Mouse (Mus musculus) gastrocnemius, postnatal 10 days (tissue): Measurements from ENCODE around the gene Steap1. TPM values are rescaled to one million over a fixed set of nuclear protein-coding genes. Genes with fewer than 3 reads are reported as not detected.
A peak's percentile ranks its signal among the peaks of the same experiment; 100 is the strongest.

Experiments used
- DNase-seq: peaks from one replicate; pipeline ENCODE4 v3.0.0; 2021; ENCODE audit warnings: mixed read lengths
- long read RNA-seq, 2 experiments: library from polyadenylated mRNA; stranded (forward); transcript quantifications; one replicate each; pipeline ENCODE4 v2.0.0; 2021
- total RNA-seq, 2 experiments: library from RNA; stranded (reverse); gene quantifications; 2 replicates each; pipeline ENCODE4 v1.2.3; 2021

Gene Steap1
- total RNA-seq, result under 1 TPM; 0.35 to 0.50 TPM
- long read RNA-seq, experiment 1, partial matches to known transcripts, result 0 of 2 reads
- long read RNA-seq, experiment 1, other reads (novel, unspliced or antisense), result 0 of 2 reads
- long read RNA-seq, experiment 2, result 0 reads

GRCm38 (mm10) chr5:5748866-5749682 is at the start of gene Steap1:
TSS of gene Steap1 (minus strand) at chr5:5749326.
- DNase-seq, result peak; percentile 98

GRCm38 (mm10) chr5:5787106-5787505 is 38.0 kb upstream of the Steap1 start:
- DNase-seq, result no peak

DNA sequence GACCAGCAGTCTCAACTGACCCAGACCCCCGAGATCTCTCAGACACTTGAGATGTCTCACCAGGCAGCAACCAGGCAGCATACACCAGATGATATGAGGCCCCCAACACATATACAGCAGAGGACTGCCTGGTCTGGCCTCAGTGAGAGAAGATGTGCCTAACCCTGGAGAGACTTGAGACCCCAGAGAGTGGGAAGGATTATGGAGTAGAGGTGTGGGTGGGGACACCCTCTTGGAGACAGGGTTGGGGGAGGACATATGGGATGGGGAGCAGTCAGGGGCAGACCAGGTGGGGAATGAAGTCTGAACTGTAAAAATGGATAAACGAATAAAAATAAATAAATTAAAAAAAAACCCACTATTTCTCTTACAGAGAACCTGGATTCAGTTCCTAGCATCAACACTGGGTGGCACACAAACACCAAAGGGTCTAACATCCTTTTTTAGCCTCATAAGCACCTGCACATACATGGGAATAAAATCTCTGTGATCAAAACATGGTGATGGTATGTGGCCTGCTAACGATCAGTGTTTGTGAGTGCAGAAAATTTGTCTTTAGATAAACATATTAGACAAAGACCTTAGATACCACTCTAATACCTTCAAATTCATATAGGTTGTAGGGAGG is 7.4 kb upstream of the Steap1 start:
- DNase-seq, result no peak

GRCm38 (mm10) chr5:5755039-5755438 is 5.9 kb upstream of the Steap1 start:
- DNase-seq, result peak; percentile 59

DNA sequence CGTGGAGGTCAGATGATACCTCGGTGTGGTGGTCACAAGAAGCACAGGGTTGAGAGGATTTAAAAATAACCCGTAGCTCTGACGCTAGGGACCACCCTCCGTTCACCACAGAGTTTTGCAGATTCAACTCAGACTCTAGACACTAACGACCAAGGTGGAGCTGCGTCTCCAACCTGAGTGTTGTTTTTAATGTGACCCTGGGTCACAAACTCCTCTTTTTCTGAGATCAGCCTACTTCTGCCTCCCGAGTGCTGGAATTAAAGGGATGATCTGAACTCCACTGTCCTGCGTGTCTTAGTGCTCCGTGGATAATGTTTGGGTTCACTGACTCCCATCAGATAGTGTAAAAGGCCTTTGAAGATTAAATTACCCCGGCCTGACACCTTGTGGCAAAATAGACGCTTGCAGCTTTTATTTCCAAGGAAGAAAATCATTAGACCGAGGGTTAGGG is 671 bp upstream of the Steap1 start:
- peak; percentile 9 for DNase-seq

DNA sequence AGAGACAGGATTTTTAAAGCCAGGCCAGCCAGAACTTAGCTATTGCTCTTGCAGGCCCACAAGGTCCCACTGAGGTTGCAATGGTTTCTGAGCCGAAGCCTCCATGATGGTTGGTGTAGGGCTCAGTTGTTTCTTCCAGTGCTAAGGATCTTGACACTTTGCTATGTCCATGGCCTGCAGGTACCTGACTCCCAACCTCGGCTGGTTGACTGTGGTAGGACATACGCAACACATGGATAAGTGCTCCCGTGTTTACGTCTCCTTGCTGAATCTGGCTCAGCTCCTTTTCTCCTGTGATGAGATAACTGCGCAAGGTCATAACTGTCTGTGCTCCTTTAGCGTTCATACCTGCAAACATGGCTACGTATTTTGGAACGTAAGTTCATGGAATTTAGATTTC is 14.7 kb downstream of the Steap1 start:
- no peak for DNase-seq

DNA sequence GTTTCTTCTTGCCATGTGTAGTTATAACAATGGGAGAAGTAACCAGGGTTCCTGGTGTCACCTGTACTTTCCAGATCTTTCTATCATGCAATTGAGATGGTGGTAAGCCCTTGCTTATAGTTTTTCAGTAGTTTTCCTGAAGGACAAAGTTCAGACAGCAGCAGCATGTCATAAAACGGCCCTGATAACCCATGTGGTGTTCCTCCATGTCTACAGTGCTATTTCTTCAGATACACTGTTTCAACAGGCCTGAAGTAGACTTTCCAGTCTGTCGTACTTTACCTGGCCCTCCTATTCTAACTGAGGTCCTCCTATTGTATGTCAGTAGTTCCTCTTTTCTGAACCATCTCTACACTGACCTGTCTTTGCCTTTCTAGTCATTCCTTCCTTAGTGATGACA is 16.3 kb downstream of the Steap1 start:
- DNase-seq, result no peak

DNA sequence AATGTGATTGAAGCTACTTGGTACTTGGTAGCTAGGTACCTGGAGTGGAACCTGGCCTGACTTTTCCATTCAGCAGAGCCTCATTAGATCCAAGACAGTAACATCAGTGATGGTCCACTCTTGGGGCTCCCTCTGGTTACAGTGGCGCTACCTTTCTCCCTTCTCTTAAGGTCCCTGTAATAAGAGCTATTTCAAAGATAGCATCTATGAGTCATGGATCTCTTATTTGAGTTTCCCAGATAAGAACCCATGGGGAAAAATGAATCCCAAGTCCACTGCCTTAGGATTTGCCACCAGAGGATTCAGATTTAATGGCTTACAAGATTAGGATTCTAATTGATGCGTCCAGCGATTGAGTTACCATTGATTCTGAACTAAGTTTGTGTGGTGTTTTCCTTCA is 16.9 kb downstream of the Steap1 start:
- no peak for DNase-seq

- no peak for DNase-seq
Measured at GRCm38 (mm10) chr5:5729904-5730303, 19.2 kb downstream of the Steap1 start.

DNA sequence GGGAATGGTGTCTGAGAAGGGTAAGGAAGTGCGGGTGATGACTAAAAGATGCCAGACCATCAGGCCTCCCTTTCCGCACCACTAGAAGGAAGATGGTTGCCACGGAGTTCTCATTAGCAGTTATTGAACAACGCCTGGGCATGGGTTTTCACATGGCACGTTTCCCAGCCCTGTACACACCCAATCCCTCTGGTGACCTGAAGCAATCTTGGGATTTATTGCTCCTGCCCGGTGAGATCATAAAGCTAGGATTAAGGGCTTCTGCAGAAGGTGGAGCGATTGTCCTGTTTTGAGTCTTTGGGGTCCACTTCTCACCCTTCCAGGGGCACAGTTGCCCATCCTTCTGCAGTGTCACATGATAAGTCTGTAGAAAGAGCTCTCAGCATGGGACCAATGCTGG is 26.9 kb downstream of the Steap1 start:
- no peak for DNase-seq

GRCm38 (mm10) chr5:5711032-5711431 is 38.1 kb downstream of the Steap1 start:
- no peak for DNase-seq

DNA sequence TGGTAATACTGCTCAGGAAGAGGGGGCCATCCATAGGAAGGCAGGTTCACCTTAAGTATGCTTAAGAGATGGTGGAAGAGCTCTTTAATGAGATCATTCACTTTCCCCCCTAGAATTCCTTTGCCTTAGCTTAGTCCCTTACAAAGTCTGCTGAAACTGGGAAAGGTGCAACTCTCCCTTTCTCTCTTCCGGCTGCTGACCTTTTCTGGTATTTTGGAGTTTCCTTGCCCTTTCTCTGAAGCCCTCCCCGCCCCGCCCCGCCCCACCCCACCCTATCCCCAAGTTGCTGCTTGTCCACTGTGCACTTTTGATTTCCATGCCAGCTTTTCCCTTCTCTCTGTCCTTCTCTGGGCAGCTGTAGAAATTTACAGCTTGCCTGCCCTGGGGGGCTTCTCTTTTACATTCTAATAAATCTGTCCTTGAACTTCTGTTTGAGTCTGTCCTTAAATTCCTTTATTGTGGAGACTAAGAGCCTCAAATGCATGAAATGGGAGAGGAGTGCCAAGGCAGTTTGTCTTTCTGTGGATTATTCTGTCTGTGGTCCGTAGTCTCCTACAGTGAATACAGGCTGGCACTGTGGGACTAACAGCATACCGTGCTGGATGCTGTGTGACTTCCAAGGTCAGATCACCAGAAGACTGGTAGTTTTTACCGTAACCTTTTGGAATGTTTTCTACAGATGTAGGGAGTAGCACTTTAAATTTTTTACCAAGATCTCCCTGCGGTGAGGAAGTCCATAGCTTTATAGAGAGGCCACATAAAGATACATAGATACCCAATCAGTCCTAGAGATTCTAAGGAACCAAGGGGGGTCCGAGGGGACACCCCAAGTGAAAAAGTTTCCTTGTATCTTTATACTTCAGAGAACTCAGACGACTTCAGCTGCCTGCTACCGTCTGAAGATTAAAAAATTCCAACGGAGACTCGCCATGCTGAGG is 41.5 kb downstream of the Steap1 start:
- no peak for DNase-seq

DNA sequence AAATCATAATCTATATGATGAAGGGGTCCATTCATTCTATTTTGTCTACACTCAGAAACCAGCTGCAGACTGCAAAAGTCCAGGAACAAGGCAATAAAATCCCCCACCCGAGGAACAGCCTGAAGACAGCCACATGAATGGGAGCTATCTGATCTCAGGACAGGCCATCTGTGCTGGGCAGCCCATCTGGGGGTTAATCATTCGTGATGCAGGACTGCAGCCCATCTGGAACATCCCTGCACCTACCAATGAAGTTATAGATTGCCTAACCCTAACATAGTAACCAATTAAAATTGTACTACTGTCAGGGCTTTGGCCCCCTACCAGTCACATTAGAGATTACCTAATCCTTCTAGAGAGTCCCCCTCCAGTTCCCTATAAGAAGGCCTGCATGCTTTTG is 44.1 kb downstream of the Steap1 start:
- DNase-seq, result no peak

GRCm38 (mm10) chr5:5700386-5700785 is 48.7 kb downstream of the Steap1 start:
- DNase-seq, result no peak

DNA sequence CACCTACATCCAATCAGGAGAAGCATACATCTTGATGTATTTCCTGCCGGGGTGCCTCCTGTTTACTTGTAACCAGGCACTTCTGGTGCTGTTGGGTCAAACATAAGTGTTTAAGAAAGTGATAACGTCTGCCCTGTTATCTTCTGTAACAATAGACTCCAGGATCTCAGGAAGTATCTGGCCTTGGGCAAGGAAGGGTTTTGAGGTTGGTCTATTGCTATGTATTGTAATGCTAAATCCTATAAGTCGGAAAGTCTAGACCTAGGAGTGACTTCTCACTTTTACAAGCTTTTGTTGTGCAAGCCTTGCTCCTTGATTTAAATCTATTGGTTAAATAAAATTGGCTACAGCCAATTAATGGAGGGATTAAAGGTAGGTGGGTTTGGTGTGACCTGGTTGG is 50.3 kb downstream of the Steap1 start:
- no peak for DNase-seq

DNA sequence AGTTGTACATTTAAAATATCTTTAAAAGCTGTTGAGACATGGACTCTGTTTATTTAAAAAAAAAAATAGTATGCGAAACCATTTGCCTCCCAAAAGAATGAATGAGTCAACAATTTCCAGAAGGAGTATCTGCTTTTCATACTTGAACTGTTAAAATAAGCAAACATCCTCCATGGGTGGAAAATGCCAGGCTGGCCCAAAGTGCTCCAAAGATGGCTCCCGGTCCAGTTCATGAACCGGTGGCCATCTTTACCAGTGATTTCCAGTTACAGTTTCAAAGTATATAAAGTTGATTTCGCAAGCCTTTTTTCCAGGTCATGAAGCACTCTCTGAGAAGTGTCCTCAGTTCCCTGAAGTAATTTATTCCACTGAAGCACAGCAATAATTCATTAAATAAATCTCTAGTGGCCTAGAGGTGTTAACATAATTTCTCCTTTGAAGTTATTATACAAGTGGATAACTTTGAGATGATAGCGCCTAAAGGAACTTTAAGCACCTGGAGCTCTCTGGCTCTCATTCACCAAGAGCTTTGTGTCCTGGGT is 53.7 kb downstream of the Steap1 start:
- no peak for DNase-seq

GRCm38 (mm10) chr5:5693956-5694653 is 55.0 kb downstream of the Steap1 start, which contains the start of gene Steap2:
TSS of gene Steap2 (minus strand) at chr5:5694578.
- peak; percentile 48 for DNase-seq

DNA sequence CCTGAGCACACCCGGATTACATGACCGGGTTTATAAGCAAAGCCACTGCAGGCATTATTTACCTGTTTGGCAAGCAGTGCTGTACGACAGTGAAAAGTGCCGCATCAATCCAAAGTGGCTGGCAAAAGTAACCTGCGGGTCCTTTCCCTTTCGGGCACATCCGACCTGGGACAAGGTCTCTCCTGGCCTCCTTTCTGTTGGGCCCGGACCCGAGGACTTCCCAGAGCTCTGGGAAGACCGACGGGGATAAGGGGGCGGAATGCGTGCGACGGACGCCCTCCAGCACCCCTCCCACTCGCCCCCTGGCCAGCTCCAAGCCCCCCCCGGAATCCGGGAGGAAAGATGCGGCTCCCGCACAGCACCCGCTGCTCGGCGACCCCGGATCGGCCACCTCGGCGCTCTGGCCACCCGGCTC is 55.6 kb downstream of the Steap1 start:
- DNase-seq, result no peak

- DNase-seq, result no peak
Measured at GRCm38 (mm10) chr5:5692167-5692738, 56.9 kb downstream of the Steap1 start.

GRCm38 (mm10) chr5:5688945-5689540 is 60.1 kb downstream of the Steap1 start:
- DNase-seq, result no peak

GRCm38 (mm10) chr5:5688228-5688627 is 60.9 kb downstream of the Steap1 start:
- DNase-seq, result no peak
